Mouse (Mus musculus) gastrocnemius, postnatal 25 days (tissue): ENCODE results near the gene Vps9d1. TPM values are rescaled to one million over a fixed set of nuclear protein-coding genes. Genes with fewer than 3 reads are reported as not detected.
"Not testable (repeated sequence)": the region's sequence is repeated elsewhere in the genome, so short reads cannot be mapped to it uniquely, and the experiment has no call there.

Experiments used
- DNase-seq: peaks from one replicate; pipeline ENCODE4 v3.0.0; 2022
- total RNA-seq, 2 experiments: library from RNA; stranded (reverse); gene quantifications; 1 replicate in 1 of 2; 2 replicates in 1 of 2; pipeline ENCODE4 v1.2.3; 2021

Gene Vps9d1
- total RNA-seq, 2 experiments from 2014 or later, result 12.2 to 13.7 TPM

- no peak for DNase-seq
These were observed 40.9 kb downstream of the Vps9d1 start for GRCm38 (mm10) chr8:123213118-123213772.

GRCm38 (mm10) chr8:123212321-123213117 lies 41.6 kb downstream of the Vps9d1 start, which contains the start of the genes Chmp1a and Spata33:
Gene Chmp1a, minus strand, starts transcription at chr8:123212763.
Gene Spata33, plus strand, starts transcription at chr8:123212832.
- DNase-seq, result peak; percentile 90

- DNase-seq, result no peak
These were observed 42.3 kb downstream of the Vps9d1 start for GRCm38 (mm10) chr8:123211876-123212275.

GRCm38 (mm10) chr8:123203571-123203970 lies 50.6 kb downstream of the Vps9d1 start:
- no peak for DNase-seq

- DNase-seq, result no peak
These were observed 51.9 kb downstream of the Vps9d1 start for GRCm38 (mm10) chr8:123202288-123202687.

DNA sequence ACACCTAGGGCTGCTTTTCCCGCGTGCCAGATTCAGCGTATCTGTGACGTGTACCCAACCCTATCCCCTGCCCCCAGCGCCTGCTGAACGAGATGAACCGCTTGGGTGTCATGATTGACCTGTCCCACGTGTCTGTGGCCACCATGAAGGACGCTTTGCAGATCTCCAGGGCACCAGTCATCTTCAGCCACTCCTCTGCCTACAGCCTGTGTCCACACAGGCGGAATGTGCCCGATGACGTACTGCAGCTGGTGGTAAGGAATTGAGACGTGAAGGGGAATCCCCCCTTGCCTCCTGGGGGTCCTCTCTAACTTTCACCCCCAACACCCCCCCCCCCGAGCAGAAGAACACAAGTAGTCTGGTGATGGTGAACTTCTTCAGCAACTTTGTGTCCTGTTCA lies 54.3 kb downstream of the Vps9d1 start:
- DNase-seq, result no peak

- DNase-seq, result not testable (repeated sequence)
These were observed 57.1 kb downstream of the Vps9d1 start for GRCm38 (mm10) chr8:123197016-123197415.

DNA sequence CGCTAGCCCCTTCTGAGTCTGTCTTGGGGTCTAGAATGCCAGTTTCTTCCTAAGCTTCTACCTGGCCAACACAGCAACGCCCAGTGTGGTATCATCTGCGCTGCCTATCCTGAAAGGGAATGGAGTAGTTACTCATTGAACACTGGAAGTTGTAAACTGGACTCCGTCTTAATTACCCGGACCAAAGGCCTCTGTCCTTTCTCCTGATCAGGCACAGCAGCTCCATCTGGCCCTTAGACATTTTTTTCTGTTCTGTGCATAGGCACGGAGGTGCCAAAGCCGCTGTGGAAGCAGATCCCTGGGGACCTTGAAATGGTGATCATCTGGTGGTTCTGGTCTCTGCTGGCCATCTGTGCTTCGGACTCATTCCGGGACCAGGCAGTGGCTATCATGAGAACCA lies 60.4 kb downstream of the Vps9d1 start:
- no peak for DNase-seq

Other genes starting within 250 kb of the Vps9d1 start
- gene Ankrd11, start 212.1 kb downstream of the Vps9d1 start, total RNA-seq, result 10 to 100 TPM; 43.5 to 51.1 TPM
- gene Spg7, start 191.4 kb downstream of the Vps9d1 start, total RNA-seq, result 10 to 100 TPM; 60.5 to 66.3 TPM
- 100 to 1,000 TPM; 366 to 379 TPM for gene Rpl13, start 152.0 kb downstream of the Vps9d1 start, total RNA-seq
- under 1 TPM in 1 of 2 experiments, not detected in 1; 0.13 TPM for gene Cpne7, start 137.0 kb downstream of the Vps9d1 start, total RNA-seq
- gene Sult5a1, start 96.0 kb downstream of the Vps9d1 start, total RNA-seq, result 1 to 10 TPM; 1.4 to 1.8 TPM
- gene Dpep1, start 68.1 kb downstream of the Vps9d1 start, total RNA-seq, result 10 to 100 TPM; 11.0 to 16.1 TPM
- gene Chmp1a, start 41.6 kb downstream of the Vps9d1 start, total RNA-seq, result 10 to 100 TPM; 36.7 to 52.8 TPM
- 1 to 10 TPM in 1 of 2 experiments, under 1 TPM in 1; 0.91 to 1.2 TPM for gene Spata33, start 41.5 kb downstream of the Vps9d1 start, total RNA-seq
- 10 to 100 TPM; 10.1 to 12.0 TPM for gene Cdk10, start 29.5 kb downstream of the Vps9d1 start, total RNA-seq
- gene Spata2l, start 18.1 kb downstream of the Vps9d1 start, total RNA-seq, result 1 to 10 TPM; 1.4 to 1.5 TPM
- 1 to 10 TPM; 5.2 to 6.5 TPM for gene Zfp276, start 153 bp downstream of the Vps9d1 start, total RNA-seq
- gene Fanca, start 64.2 kb upstream of the Vps9d1 start, total RNA-seq, result 1 to 10 TPM in 1 of 2 experiments, under 1 TPM in 1; 0.51 to 1.3 TPM
- gene Spire2, start 78.4 kb upstream of the Vps9d1 start, total RNA-seq, result under 1 TPM; 0.19 to 0.49 TPM
- gene Tcf25, start 119.4 kb upstream of the Vps9d1 start, total RNA-seq, result 100 to 1,000 TPM; 112 to 128 TPM
- gene Mc1r, start 152.8 kb upstream of the Vps9d1 start, total RNA-seq, result not detected
- not detected for gene Tubb3, start 157.1 kb upstream of the Vps9d1 start, total RNA-seq
- gene Def8, start 169.2 kb upstream of the Vps9d1 start, total RNA-seq, result 10 to 100 TPM; 37.8 to 38.2 TPM
- gene Afg3l1, start 223.6 kb upstream of the Vps9d1 start, total RNA-seq, result 10 to 100 TPM; 37.9 to 39.8 TPM